Mouse (Mus musculus) testis, adult 2 months (tissue): Measurements from ENCODE around the gene Slc45a2. TPM values are rescaled to one million over a fixed set of nuclear protein-coding genes. Genes with fewer than 3 reads are reported as not detected.

Experiments used
- H3K27ac ChIP-seq: fragments of 200-500 bp; 2 replicates; pipeline ENCODE4 v1.5.1; 2012; ENCODE audit warnings: low read depth, low read length; ENCODE audit not compliant: control insufficient read depth, insufficient read depth
- H3K27me3 ChIP-seq: fragments of 200-500 bp; 2 replicates; pipeline ENCODE4 v1.6.1; 2012; ENCODE audit warnings: mild to moderate bottlenecking, low read length, moderate library complexity; ENCODE audit not compliant: control insufficient read depth, insufficient read depth
- H3K36me3 ChIP-seq: fragments of 200-500 bp; 2 replicates; pipeline ENCODE4 v1.6.1; 2012; ENCODE audit warnings: mild to moderate bottlenecking, low read length; ENCODE audit not compliant: control insufficient read depth, insufficient read depth
- H3K4me1 ChIP-seq: fragments of 200-500 bp; 2 replicates; pipeline ENCODE4 v1.6.1; 2012; ENCODE audit warnings: low read length; ENCODE audit not compliant: control insufficient read depth, insufficient read depth
- H3K4me3 ChIP-seq: fragments of 200-500 bp; 2 replicates; pipeline ENCODE4 v1.5.1; 2012; ENCODE audit warnings: low read depth, mild to moderate bottlenecking, low read length, moderate library complexity, mixed read lengths; ENCODE audit not compliant: control insufficient read depth
- CTCF ChIP-seq: fragments of 200-500 bp; IDR thresholded peaks from 2 replicates; pipeline ENCODE4 v1.5.1; 2012; ENCODE audit warnings: low read depth, mild to moderate bottlenecking, inconsistent platforms, low read length, moderate library complexity; ENCODE audit not compliant: control insufficient read depth, insufficient read depth, insufficient replicate concordance
- POLR2A ChIP-seq: fragments of 200-500 bp; IDR thresholded peaks from 2 replicates; pipeline ENCODE4 v1.6.1; 2012; ENCODE audit warnings: low read depth, mild to moderate bottlenecking, inconsistent platforms, low read length, moderate library complexity; ENCODE audit not compliant: control insufficient read depth
- polyA plus RNA-seq: library from polyadenylated mRNA; depleted of rRNA; stranded (reverse); fragments of >200 nt; gene quantifications from 2 replicates; pipeline ENCODE4 v1.2.3, GENCODE M21; 2012

Gene Slc45a2
- polyA plus RNA-seq, 1 experiment = 0.28 TPM

DNA sequence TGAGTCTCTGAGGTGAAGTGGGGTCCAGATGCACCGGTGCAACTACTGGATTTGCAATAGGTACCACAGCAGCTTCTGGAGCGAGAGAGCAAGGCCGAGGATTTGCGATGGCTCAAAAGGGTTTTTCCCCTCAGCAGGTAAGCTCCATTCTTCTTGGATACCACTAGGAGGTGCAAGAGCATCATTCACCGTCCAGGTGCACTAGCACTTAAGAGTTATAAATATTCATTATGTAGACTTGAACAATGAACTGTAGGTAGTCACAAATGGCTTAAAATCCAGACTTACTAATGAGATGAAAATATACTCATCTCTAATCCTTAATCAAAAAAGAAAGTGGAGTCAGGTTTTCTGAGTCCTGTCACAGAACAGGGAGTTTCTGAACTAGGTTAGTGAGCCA is 8.2 kb downstream of the Slc45a2 start:
- Histone ChIP-seq H3K27me3 (no peaks in the 10 kb centered on the region), H3K36me3 (no peaks in the 10 kb centered on the region), H3K4me1 (no peaks in the 10 kb centered on the region), H3K27ac (no peak overlapping the region), H3K4me3 (no peak overlapping the region)
- no peak for TF ChIP-seq POLR2A
- TF ChIP-seq CTCF = no peak

DNA sequence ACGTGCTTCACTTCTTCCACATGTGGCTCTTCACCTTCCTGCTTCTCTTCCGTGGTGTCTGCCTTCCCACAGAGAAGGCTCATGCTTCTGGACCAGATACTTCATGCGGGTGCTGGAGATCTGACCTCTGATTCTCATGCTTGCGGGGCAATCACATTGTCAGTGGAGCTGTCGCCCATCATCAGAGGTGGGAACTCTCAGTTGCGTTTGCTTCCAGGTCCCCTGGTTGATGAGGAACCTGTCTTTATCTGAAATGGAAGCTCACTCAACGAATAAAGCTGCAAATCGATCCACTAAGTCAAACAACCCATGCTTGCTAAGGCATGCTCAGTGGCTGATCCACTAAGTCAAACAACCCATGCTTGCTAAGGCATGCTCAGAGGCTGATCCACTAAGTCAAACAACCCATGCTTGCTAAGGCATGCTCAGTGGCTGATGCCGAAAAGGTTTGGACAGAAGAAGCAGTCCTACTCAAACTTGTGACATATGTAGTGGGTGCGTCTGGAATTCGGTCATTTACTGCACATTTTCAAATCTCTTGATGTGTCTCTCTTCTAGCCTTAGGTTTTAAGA is 10.5 kb downstream of the Slc45a2 start:
- Histone ChIP-seq H3K27ac (no peak overlapping the region), H3K36me3 (no peaks in the 10 kb centered on the region), H3K4me3 (no peak overlapping the region), H3K4me1 (no peaks in the 10 kb centered on the region), H3K27me3 (no peaks in the 10 kb centered on the region)
- TF ChIP-seq POLR2A (no peak), CTCF (no peak)

DNA sequence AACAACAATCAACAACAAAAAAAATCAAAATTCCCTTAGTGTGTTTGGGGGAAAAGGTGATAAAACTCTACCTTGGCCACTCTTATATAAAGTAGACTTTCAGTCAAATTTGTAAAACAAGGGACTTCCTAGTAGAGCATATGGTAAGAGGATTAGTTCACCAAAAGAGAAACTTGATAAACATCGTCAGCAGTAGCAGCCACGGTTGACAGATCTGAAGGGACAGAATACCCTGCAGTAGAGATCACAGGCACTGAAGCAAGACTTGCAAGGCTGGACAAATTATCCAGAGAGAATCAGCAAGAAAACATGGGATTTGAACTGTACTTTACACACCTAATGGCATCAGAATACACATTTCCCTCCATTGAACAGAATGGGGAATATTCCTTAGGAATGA is 14.4 kb downstream of the Slc45a2 start:
- no peaks in the 10 kb centered on the region for H3K4me1 ChIP-seq
- no peak overlapping the region for H3K4me3 ChIP-seq
- TF ChIP-seq CTCF = no peak
- no peak for TF ChIP-seq POLR2A
- H3K36me3 ChIP-seq = no peaks in the 10 kb centered on the region
- H3K27me3 ChIP-seq = no peaks in the 10 kb centered on the region
- no peak overlapping the region for H3K27ac ChIP-seq

DNA sequence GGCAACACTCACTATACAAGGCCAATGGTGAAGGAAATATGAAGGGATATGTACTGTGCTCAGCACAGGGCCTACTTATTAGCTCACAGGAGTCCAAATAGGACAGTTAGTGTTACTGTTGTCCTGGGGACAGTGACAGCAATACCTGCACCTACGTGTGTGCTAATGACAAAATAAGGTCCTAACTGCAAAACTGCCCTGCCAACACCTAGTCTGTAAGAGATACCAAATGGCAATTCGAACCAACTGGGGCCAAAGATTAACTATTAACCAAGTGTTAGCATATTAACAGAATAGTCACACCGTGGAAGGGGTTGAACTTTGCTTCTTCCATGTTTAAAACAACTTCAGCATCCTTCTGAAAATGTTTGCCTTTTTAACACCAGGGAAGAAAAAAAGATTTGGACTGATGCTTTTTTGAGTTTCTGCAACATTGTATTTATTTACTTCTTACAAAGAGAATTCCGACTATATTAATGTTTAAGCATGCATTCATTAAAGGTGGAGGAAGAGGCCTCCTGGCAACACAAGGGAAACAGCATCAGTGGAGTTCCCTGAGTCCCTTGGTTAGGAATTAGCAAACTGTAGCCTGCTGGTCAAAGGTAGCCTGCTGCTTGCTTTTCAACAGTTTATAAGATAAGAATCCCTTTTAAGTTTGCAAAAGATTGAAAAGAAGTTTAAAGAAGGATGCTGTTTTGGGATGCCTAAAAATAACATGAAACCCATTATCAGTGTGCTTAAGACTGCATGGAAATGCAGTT is 26.5 kb downstream of the Slc45a2 start:
- Histone ChIP-seq H3K4me3 (no peak overlapping the region), H3K27ac (no peak overlapping the region), H3K27me3 (no peaks in the 10 kb centered on the region), H3K4me1 (no peaks in the 10 kb centered on the region), H3K36me3 (no peaks in the 10 kb centered on the region)
- TF ChIP-seq POLR2A = no peak
- no peak for TF ChIP-seq CTCF

DNA sequence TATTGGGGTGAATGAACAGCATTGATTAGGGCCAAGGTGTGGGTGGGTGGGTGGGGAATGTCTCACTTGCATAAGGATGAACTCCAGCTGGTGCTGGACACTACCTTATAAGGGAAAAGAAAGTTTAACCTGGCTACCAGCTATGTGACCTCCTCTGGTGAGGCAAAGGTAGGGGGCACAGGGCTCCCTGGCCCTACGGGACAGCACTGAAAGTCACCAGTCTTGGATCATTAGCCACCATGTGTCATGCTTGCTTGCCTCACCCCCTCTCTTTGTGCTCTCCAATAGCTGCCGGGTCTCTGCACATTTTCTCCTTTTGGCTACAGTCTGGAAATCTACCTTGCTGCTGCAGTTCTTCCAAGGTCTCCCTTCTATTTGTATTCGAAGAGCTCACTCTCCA is 29.7 kb downstream of the Slc45a2 start:
- H3K4me1 ChIP-seq = no peaks in the 10 kb centered on the region
- H3K4me3 ChIP-seq = no peak overlapping the region
- TF ChIP-seq CTCF (no peak), POLR2A (no peak)
- H3K27ac ChIP-seq = no peak overlapping the region
- H3K36me3 ChIP-seq = no peaks in the 10 kb centered on the region
- H3K27me3 ChIP-seq = no peaks in the 10 kb centered on the region

DNA sequence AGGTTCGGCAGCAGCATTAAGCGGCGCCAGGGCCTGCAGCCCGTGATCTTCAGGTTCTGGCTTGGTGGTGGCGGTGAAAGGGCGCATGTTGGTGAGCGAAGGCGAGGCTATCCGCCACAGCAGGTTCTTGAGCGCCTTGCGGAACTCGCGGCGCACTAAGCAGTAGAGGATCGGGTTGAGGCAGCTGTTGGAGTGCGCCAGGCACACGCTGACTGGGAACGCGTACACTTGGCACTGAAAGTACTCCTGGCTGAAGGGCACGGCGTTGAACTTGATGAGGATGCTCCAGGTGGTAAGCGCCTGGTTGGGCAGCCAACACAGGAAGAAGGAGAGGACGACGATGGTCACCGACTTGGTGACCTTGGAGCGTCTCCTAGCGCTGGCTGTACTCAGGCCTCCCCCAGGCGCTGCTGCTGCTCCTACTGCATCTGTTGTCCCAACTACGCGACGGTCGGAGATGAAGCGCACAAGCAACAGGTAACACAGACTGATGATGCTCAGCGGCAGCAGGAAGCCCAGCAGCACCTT is 35.5 kb downstream of the Slc45a2 start:
- peaks cover 14% of the 10 kb centered on the region for H3K4me1 ChIP-seq
- no peak for TF ChIP-seq CTCF
- H3K27me3 ChIP-seq = no peaks in the 10 kb centered on the region
- H3K27ac ChIP-seq = no peak overlapping the region
- no peaks in the 10 kb centered on the region for H3K36me3 ChIP-seq
- no peak overlapping the region for H3K4me3 ChIP-seq

GRCm38 (mm10) chr15:11036535-11037375 is 36.2 kb downstream of the Slc45a2 start:
- peaks cover 14% of the 10 kb centered on the region for H3K4me1 ChIP-seq
- TF ChIP-seq CTCF = no peak
- TF ChIP-seq POLR2A = no peak
- no peak overlapping the region for H3K27ac ChIP-seq
- no peaks in the 10 kb centered on the region for H3K36me3 ChIP-seq
- no peak overlapping the region for H3K4me3 ChIP-seq
- H3K27me3 ChIP-seq = no peaks in the 10 kb centered on the region
